Mouse (Mus musculus): ENCODE measurements around the gene Smim5. TPM values are rescaled to one million over a fixed set of nuclear protein-coding genes. Genes with fewer than 3 reads are reported as not detected.

Gene Smim5
- polyA plus RNA-seq, 1 experiment: 5.7 TPM

GRCm38 (mm10) chr11:115863895-115864294 lies 35.9 kb upstream of the Smim5 start:
- Histone ChIP-seq H3K4me3 (ENCODE audit: extremely low read depth, insufficient read depth, insufficient read length) (no peak overlapping the region), H3K36me3 (ENCODE audit: control insufficient read depth, insufficient read depth, low read length) (no peaks in the 10 kb centered on the region), H3K27me3 (ENCODE audit: control insufficient read depth, insufficient read depth, low read length) (peaks cover 9% of the 10 kb centered on the region), H3K27ac (ENCODE audit: insufficient read depth, low read length) (no peak overlapping the region), H3K4me1 (ENCODE audit: control insufficient read depth, insufficient read depth, insufficient read length) (peaks cover 6% of the 10 kb centered on the region; the same call in 1 of the 2 replicates)
- DNase-seq (ENCODE audit: low read depth in 1 of 2, low spot score in 2 of 2): no peak
- whole genome bisulfite sequencing: 83% methylated on average over 8 of the region's 8 CpGs
- TF ChIP-seq CTCF (IDR thresholded peaks at IDR 0.05; ENCODE audit: extremely low read depth, insufficient read depth, insufficient read length, insufficient replicate concordance) (no peak), POLR2A (IDR thresholded peaks at IDR 0.05; ENCODE audit: low read depth, low read length) (no peak)

DNA sequence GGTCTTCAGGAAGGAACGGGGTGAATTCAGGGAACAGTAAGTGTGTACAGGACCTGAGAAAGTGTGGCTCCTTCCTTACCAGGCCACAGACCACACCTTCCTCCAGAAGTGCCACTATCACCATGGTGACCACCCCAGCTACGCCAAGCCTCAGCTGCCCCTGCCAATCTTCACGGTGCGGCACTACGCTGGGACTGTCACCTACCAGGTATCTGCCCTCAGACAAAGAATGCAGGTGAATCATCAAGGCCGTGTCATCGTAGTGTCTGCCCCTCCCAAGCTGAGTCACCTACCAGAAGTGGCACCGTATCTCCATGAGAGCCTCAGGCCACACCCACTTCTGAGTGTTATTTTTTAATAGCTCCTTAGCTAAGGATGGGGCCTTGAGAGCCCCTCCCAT lies 30.4 kb upstream of the Smim5 start:
- Histone ChIP-seq H3K4me1 (ENCODE audit: control insufficient read depth, insufficient read depth, insufficient read length) (no peaks in the 10 kb centered on the region), H3K27me3 (ENCODE audit: control insufficient read depth, insufficient read depth, low read length) (no peaks in the 10 kb centered on the region), H3K36me3 (ENCODE audit: control insufficient read depth, insufficient read depth, low read length) (no peaks in the 10 kb centered on the region), H3K4me3 (ENCODE audit: extremely low read depth, insufficient read depth, insufficient read length) (no peak overlapping the region), H3K27ac (ENCODE audit: insufficient read depth, low read length) (no peak overlapping the region)
- DNase-seq (ENCODE audit: low read depth in 1 of 2, low spot score in 2 of 2): no peak
- TF ChIP-seq CTCF (IDR thresholded peaks at IDR 0.05; ENCODE audit: extremely low read depth, insufficient read depth, insufficient read length, insufficient replicate concordance) (no peak), POLR2A (IDR thresholded peaks at IDR 0.05; ENCODE audit: low read depth, low read length) (no peak)
- 11% methylated on average over 8 of the region's 8 CpGs for WGBS

DNA sequence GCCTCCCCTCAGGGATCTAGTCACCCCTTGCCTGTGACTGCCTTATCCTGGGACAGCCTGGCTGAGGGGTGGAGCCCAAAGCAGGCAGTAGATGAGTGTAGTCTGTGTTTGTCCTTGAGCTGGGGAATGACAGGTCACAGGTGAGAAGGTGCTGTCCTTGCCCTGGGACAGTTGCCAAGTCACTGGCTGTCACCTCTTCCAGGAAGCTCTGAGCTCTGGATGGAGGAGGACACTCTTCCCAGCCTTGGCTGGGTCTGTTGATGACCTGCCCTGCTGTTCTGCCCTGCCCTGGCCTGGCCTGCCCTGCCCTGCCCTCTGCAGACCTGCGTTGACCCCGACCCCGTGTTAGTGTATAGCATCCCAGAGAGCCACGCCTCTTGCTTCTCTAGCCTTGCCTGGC lies 27.3 kb upstream of the Smim5 start:
- Histone ChIP-seq H3K27ac (ENCODE audit: insufficient read depth, low read length) (no peak overlapping the region), H3K4me3 (ENCODE audit: extremely low read depth, insufficient read depth, insufficient read length) (no peak overlapping the region), H3K27me3 (ENCODE audit: control insufficient read depth, insufficient read depth, low read length) (no peaks in the 10 kb centered on the region), H3K4me1 (ENCODE audit: control insufficient read depth, insufficient read depth, insufficient read length) (no peaks in the 10 kb centered on the region; the same call in 1 of the 2 replicates), H3K36me3 (ENCODE audit: control insufficient read depth, insufficient read depth, low read length) (no peaks in the 10 kb centered on the region)
- TF ChIP-seq POLR2A (IDR thresholded peaks at IDR 0.05; ENCODE audit: low read depth, low read length) (no peak), CTCF (IDR thresholded peaks at IDR 0.05; ENCODE audit: extremely low read depth, insufficient read depth, insufficient read length, insufficient replicate concordance) (no peak)
- no peak for DNase-seq (ENCODE audit: low read depth in 1 of 2, low spot score in 2 of 2)
- 94% methylated on average over 4 of the region's 4 CpGs for WGBS

- WGBS: 96% methylated on average over 3 of the region's 3 CpGs
- H3K4me1 ChIP-seq (ENCODE audit: control insufficient read depth, insufficient read depth, insufficient read length): no peaks in the 10 kb centered on the region; the same call in 1 of the 2 replicates
- DNase-seq (ENCODE audit: low read depth in 1 of 2, low spot score in 2 of 2): no peak
- H3K4me3 ChIP-seq (ENCODE audit: extremely low read depth, insufficient read depth, insufficient read length): no peak overlapping the region
- H3K36me3 ChIP-seq (ENCODE audit: control insufficient read depth, insufficient read depth, low read length): no peaks in the 10 kb centered on the region
- H3K27me3 ChIP-seq (ENCODE audit: control insufficient read depth, insufficient read depth, low read length): no peaks in the 10 kb centered on the region
- no peak for TF ChIP-seq CTCF (IDR thresholded peaks at IDR 0.05; ENCODE audit: extremely low read depth, insufficient read depth, insufficient read length, insufficient replicate concordance)
- TF ChIP-seq POLR2A (IDR thresholded peaks at IDR 0.05; ENCODE audit: low read depth, low read length): no peak
- no peak overlapping the region for H3K27ac ChIP-seq (ENCODE audit: insufficient read depth, low read length)
These were observed 23.8 kb upstream of the Smim5 start for GRCm38 (mm10) chr11:115875935-115876334.

GRCm38 (mm10) chr11:115876438-115876837 lies 23.3 kb upstream of the Smim5 start:
- Histone ChIP-seq H3K27me3 (ENCODE audit: control insufficient read depth, insufficient read depth, low read length) (no peaks in the 10 kb centered on the region), H3K36me3 (ENCODE audit: control insufficient read depth, insufficient read depth, low read length) (no peaks in the 10 kb centered on the region), H3K27ac (ENCODE audit: insufficient read depth, low read length) (no peak overlapping the region), H3K4me3 (ENCODE audit: extremely low read depth, insufficient read depth, insufficient read length) (no peak overlapping the region), H3K4me1 (ENCODE audit: control insufficient read depth, insufficient read depth, insufficient read length) (no peaks in the 10 kb centered on the region; the same call in 1 of the 2 replicates)
- 89% methylated on average over 5 of the region's 5 CpGs for WGBS
- TF ChIP-seq POLR2A (IDR thresholded peaks at IDR 0.05; ENCODE audit: low read depth, low read length) (no peak), CTCF (IDR thresholded peaks at IDR 0.05; ENCODE audit: extremely low read depth, insufficient read depth, insufficient read length, insufficient replicate concordance) (no peak)
- DNase-seq (ENCODE audit: low read depth in 1 of 2, low spot score in 2 of 2): no peak

DNA sequence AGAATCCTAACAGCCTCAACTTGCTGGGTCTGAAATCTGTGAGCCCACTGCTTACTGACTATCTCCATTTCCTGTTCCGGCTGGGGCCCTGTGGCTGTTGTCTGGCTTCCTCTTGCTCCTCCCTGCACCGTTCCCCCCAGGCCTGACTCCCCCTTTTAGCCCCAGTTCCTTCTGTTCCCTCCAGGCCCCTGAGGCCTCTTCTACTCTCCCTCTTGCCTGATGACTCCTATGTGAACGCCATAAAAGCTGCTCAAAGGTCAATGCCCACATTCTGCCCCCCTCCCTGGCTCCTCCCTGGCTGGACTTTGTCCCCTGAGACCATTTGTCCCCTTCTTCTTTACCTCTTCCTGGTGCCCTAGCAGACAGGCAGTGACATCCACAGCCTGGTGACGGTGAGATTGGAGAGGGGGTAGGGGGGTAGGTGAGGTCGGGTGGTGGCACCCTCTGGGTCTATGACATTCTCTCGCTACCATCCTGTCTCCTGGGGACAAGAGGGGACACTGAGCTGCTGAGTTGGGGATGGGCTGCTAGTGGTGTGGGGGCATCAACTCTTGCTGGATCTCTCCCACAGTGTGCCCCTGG lies 22.5 kb upstream of the Smim5 start:
- 33% methylated on average over 6 of the region's 6 CpGs for WGBS
- TF ChIP-seq POLR2A (IDR thresholded peaks at IDR 0.05; ENCODE audit: low read depth, low read length) (no peak), CTCF (IDR thresholded peaks at IDR 0.05; ENCODE audit: extremely low read depth, insufficient read depth, insufficient read length, insufficient replicate concordance) (no peak)
- DNase-seq (ENCODE audit: low read depth in 1 of 2, low spot score in 2 of 2): no peak
- Histone ChIP-seq H3K27ac (ENCODE audit: insufficient read depth, low read length) (no peak overlapping the region), H3K4me1 (ENCODE audit: control insufficient read depth, insufficient read depth, insufficient read length) (no peaks in the 10 kb centered on the region; the same call in 1 of the 2 replicates), H3K27me3 (ENCODE audit: control insufficient read depth, insufficient read depth, low read length) (no peaks in the 10 kb centered on the region), H3K4me3 (ENCODE audit: extremely low read depth, insufficient read depth, insufficient read length) (no peak overlapping the region), H3K36me3 (ENCODE audit: control insufficient read depth, insufficient read depth, low read length) (no peaks in the 10 kb centered on the region)

- Histone ChIP-seq H3K27ac (ENCODE audit: insufficient read depth, low read length) (no peak overlapping the region), H3K27me3 (ENCODE audit: control insufficient read depth, insufficient read depth, low read length) (no peaks in the 10 kb centered on the region), H3K4me1 (ENCODE audit: control insufficient read depth, insufficient read depth, insufficient read length) (no peaks in the 10 kb centered on the region; the same call in 1 of the 2 replicates), H3K36me3 (ENCODE audit: control insufficient read depth, insufficient read depth, low read length) (no peaks in the 10 kb centered on the region), H3K4me3 (ENCODE audit: extremely low read depth, insufficient read depth, insufficient read length) (no peak overlapping the region)
- 92% methylated on average over 8 of the region's 8 CpGs for WGBS
- TF ChIP-seq POLR2A (IDR thresholded peaks at IDR 0.05; ENCODE audit: low read depth, low read length) (no peak), CTCF (IDR thresholded peaks at IDR 0.05; ENCODE audit: extremely low read depth, insufficient read depth, insufficient read length, insufficient replicate concordance) (no peak)
- DNase-seq (ENCODE audit: low read depth in 1 of 2, low spot score in 2 of 2): no peak
These were observed 21.7 kb upstream of the Smim5 start for GRCm38 (mm10) chr11:115878071-115878470.

Measured in spleen, adult 2 months (tissue).